ENCODE assay signal across 8 mouse cellular contexts in the genomic region with DNA sequence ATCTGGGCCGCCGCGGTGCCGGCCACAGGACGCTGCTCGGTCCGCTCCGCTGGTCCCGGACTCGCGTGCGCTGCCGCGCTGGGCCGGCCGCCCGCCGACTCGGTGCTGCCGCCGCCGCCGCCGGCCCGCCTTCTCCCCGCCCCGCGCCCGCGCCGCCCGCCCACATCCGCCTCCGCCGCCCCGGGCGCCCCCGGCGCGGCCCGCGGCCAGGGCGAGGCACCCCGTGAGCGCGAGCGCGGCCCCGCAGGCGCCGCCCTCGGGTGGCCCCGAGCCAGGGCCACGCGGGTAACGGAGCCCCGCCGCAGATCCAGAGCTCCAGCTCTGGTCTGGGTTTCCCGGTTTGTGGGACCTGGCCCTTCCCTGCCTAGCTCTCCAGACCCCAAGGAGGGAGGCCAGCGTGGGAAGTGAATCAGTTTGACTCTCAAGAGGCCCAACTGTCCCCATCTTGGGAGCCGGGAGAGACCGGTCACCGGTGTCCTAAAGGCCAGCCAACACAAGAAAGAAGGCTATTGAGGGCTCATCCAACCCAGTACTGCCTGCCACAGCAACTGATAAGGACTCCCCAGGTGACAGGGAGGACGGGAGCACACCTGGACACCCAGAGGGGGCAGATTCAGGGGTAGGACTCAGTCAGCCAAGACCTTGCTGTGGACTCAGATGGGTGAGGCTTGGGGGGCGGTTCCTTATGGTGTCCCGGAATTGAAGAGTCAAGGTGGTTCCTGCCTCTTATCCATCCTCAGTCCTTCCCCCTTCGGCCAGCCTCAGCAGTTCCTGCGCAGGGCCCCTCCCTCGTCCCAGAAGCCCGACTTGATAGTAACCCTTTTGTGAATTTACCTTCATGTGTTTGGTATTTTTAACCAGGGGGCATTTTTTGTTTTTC. TPM values are rescaled to one million over a fixed set of nuclear protein-coding genes. Genes with fewer than 3 reads are reported as not detected.
DNase-seq lines count a peak whose midpoint lies in the region; ATAC-seq and TF ChIP-seq lines count a peak whose summit lies in the region.

TSS of gene Akt1 (minus strand) at position 753 of the 880 bp plus-strand sequence.

- H3K4me3 ChIP-seq in MEL (ENCODE audit: control insufficient read depth in 1 of 2, insufficient read depth in 1 of 2, low read depth in 2 of 2, low read length in 2 of 2): peak within 1 kb of the TSS; percentile 84 to 92
- peak within 1 kb of the TSS; percentile 75 for H3K4me3 ChIP-seq in bone marrow, adult 2 months (replicated peaks; ENCODE audit: control insufficient read depth, low read depth, low read length)
- H3K4me3 ChIP-seq in erythroblast, embryonic 14.5 days (replicated peaks): peak within 1 kb of the TSS; percentile 83
- peak within 1 kb of the TSS; percentile 95 for H3K4me3 ChIP-seq in heart, embryonic 15.5 days
- H3K4me3 ChIP-seq in neural tube, embryonic 13.5 days: peak within 1 kb of the TSS; percentile 98

- no peak for TF ChIP-seq RAD21 in MEL (IDR thresholded peaks at IDR 0.05; ENCODE audit: low read depth, low read length)

- peak; percentile 100 for DNase-seq in MEL (ENCODE audit: low read depth, low spot score)
- DNase-seq in kidney, postnatal 10 days: peak; percentile 76
- peak; percentile 62 to 71 for DNase-seq in lung, adult 18-20 months
- peak; percentile 74 for DNase-seq in urinary bladder, adult 2 months (ENCODE audit: low spot score)

- H3K9ac ChIP-seq in MEL (ENCODE audit: control insufficient read depth, low read depth, low read length, poor library complexity, severe bottlenecking): peak within 1 kb of the TSS; percentile 91
- peak within 1 kb of the TSS; percentile 99 for H3K9ac ChIP-seq in heart, embryonic 15.5 days
- H3K9ac ChIP-seq in neural tube, embryonic 13.5 days: peak within 1 kb of the TSS; percentile 100

- no peaks in the 10 kb centered on the region for H3K9me3 ChIP-seq in MEL (replicated peaks; ENCODE audit: insufficient read depth, low read length)
- peaks cover 9% of the 10 kb centered on the region; the same call in 1 of the 2 replicates for H3K9me3 ChIP-seq in erythroblast, embryonic 14.5 days (ENCODE audit: control insufficient read depth, low read length)
- H3K9me3 ChIP-seq in heart, embryonic 15.5 days (replicated peaks): no peaks in the 10 kb centered on the region
- no peaks in the 10 kb centered on the region for H3K9me3 ChIP-seq in neural tube, embryonic 13.5 days

- no peaks in the 10 kb centered on the region for H3K27me3 ChIP-seq in MEL (ENCODE audit: control insufficient read depth in 1 of 2, insufficient read depth in 2 of 2, low read length in 2 of 2)
- H3K27me3 ChIP-seq in erythroblast, embryonic 14.5 days (ENCODE audit: control insufficient read depth): peaks cover 35% of the 10 kb centered on the region
- H3K27me3 ChIP-seq in heart, embryonic 15.5 days: peaks cover under 1% of the 10 kb centered on the region; the same call in 1 of the 2 replicates
- H3K27me3 ChIP-seq in neural tube, embryonic 13.5 days: peaks cover 16% of the 10 kb centered on the region

- peak; percentile 30 to 65; a peak in 3 of 4 replicates for TF ChIP-seq EP300 in MEL (IDR thresholded peaks at IDR 0.05; ENCODE audit: low read depth in 1 of 2, low read length in 2 of 2)

- ATAC-seq in heart, embryonic 15.5 days (replicated peaks; ENCODE audit: insufficient number of reproducible peaks, insufficient read depth, low FRiP score, low read depth): peak; percentile 47
- ATAC-seq in neural tube, embryonic 13.5 days (ENCODE audit: low read depth): peak; percentile 21; the same call in 1 of the 2 replicates

- H3K4me2 ChIP-seq in heart, embryonic 15.5 days: peak within 1 kb of the TSS; percentile 91
- peak within 1 kb of the TSS; percentile 97 for H3K4me2 ChIP-seq in neural tube, embryonic 13.5 days

- peak in 1 of 2 experiments; percentile 99; a peak in 2 of 4 replicates for TF ChIP-seq POLR2A in MEL (IDR thresholded peaks at IDR 0.05; ENCODE audit: control insufficient read depth in 1 of 2, insufficient read depth in 1 of 2, low read depth in 1 of 2, low read length in 2 of 2, poor library complexity in 1 of 2)
- TF ChIP-seq POLR2A in bone marrow, adult 2 months (IDR thresholded peaks at IDR 0.05; ENCODE audit: borderline replicate concordance, control insufficient read depth, low read depth, low read length): peak; percentile 16; the same call in 1 of the 2 replicates

- WGBS in bone marrow, adult 2 months: 8% methylated on average over 70 of the region's 70 CpGs
- 2% methylated on average over 47 of the region's 70 CpGs for WGBS in heart, embryonic 15.5 days
- 0% methylated on average over 37 of the region's 70 CpGs for WGBS in neural tube, embryonic 13.5 days

- peak within 1 kb of the TSS; percentile 84 for H3K27ac ChIP-seq in MEL (ENCODE audit: control insufficient read depth, low read depth, low read length)
- peak within 1 kb of the TSS; percentile 94 for H3K27ac ChIP-seq in bone marrow, adult 2 months (ENCODE audit: control insufficient read depth, insufficient read depth, low read depth, low read length, poor library complexity)
- peak within 1 kb of the TSS; percentile 98 for H3K27ac ChIP-seq in heart, embryonic 15.5 days
- H3K27ac ChIP-seq in neural tube, embryonic 13.5 days (replicated peaks): peak within 1 kb of the TSS; percentile 95

- peaks cover 10 to 20% of the 10 kb centered on the region in 2 experiments; a peak in 3 of 4 replicates for H3K36me3 ChIP-seq in MEL (ENCODE audit: control insufficient read depth in 1 of 2, insufficient read depth in 2 of 2, low read length in 2 of 2)
- peaks cover 28% of the 10 kb centered on the region for H3K36me3 ChIP-seq in erythroblast, embryonic 14.5 days (ENCODE audit: control insufficient read depth)
- peaks cover 18% of the 10 kb centered on the region for H3K36me3 ChIP-seq in heart, embryonic 15.5 days
- H3K36me3 ChIP-seq in neural tube, embryonic 13.5 days: peaks cover 22% of the 10 kb centered on the region

- H3K79me2 ChIP-seq in MEL (ENCODE audit: control insufficient read depth, insufficient read depth, low read length, poor library complexity): peaks cover 54% of the 10 kb centered on the region

- TF ChIP-seq CTCF in MEL (IDR thresholded peaks at IDR 0.05 in 2 of 3, conservative IDR thresholded peaks at IDR 0.05 in 1 of 3; ENCODE audit: control insufficient read depth in 1 of 3, insufficient read depth in 1 of 3, low read depth in 2 of 3, low read length in 3 of 3, poor library complexity in 1 of 3, severe bottlenecking in 1 of 3): no peak
- TF ChIP-seq CTCF in bone marrow, adult 2 months (IDR thresholded peaks at IDR 0.05; ENCODE audit: control insufficient read depth, insufficient read depth, low read length): no peak

- peaks cover 8 to 47% of the 10 kb centered on the region in 2 experiments for H3K4me1 ChIP-seq in MEL (ENCODE audit: control insufficient read depth in 1 of 2, insufficient read depth in 2 of 2, low read length in 2 of 2)
- no peaks in the 10 kb centered on the region; the same call in 1 of the 2 replicates for H3K4me1 ChIP-seq in bone marrow, adult 2 months (ENCODE audit: control insufficient read depth, insufficient read depth, low read length)
- H3K4me1 ChIP-seq in erythroblast, embryonic 14.5 days (ENCODE audit: control insufficient read depth): peaks cover 64% of the 10 kb centered on the region
- H3K4me1 ChIP-seq in heart, embryonic 15.5 days (replicated peaks): peaks cover 72% of the 10 kb centered on the region
- peaks cover 78% of the 10 kb centered on the region for H3K4me1 ChIP-seq in neural tube, embryonic 13.5 days (replicated peaks)

TF ChIP-seq in MEL, 35 proteins besides CTCF, POLR2A, EP300 and RAD21 (continues in another document):
- TF ChIP-seq NELFE (IDR thresholded peaks at IDR 0.05; ENCODE audit: low read depth, low read length) (peak; percentile 98), NRF1 (IDR thresholded peaks at IDR 0.05; ENCODE audit: insufficient read depth, low read depth, low read length, poor library complexity, severe bottlenecking) (peak; percentile 72), TAL1 (IDR thresholded peaks at IDR 0.05; ENCODE audit: low read length) (peak; percentile 88), GATA1 (IDR thresholded peaks at IDR 0.05; ENCODE audit: low read depth, low read length) (peak; percentile 76), GABPA (IDR thresholded peaks at IDR 0.05; ENCODE audit: low read depth, low read length) (no peak), ZC3H11A (IDR thresholded peaks at IDR 0.05; ENCODE audit: low read depth, low read length) (no peak), RCOR1 (IDR thresholded peaks at IDR 0.05; ENCODE audit: low read depth, low read length) (peak; percentile 10; the same call in 1 of the 2 replicates), USF2 (IDR thresholded peaks at IDR 0.05; ENCODE audit: borderline replicate concordance in 1 of 2, insufficient read depth in 1 of 2, low read depth in 1 of 2, low read length in 2 of 2) (no peak), SMC3 (IDR thresholded peaks at IDR 0.05; ENCODE audit: low read depth, low read length) (no peak), CHD2 (IDR thresholded peaks at IDR 0.05; ENCODE audit: low read length) (no peak), TBP (IDR thresholded peaks at IDR 0.05; ENCODE audit: low read depth, low read length) (peak; percentile 95), HCFC1 (IDR thresholded peaks at IDR 0.05; ENCODE audit: low read depth, low read length) (peak; percentile 89), JUND (IDR thresholded peaks at IDR 0.05; ENCODE audit: low read depth, low read length) (no peak), E2F4 (IDR thresholded peaks at IDR 0.05; ENCODE audit: borderline replicate concordance, low read depth, low read length) (no peak), ZKSCAN1 (IDR thresholded peaks at IDR 0.05; ENCODE audit: low read depth, low read length) (no peak; the same call in 1 of the 2 replicates), KAT2A (conservative IDR thresholded peaks at IDR 0.05; ENCODE audit: low read depth, low read length) (no peak; the same call in 1 of the 2 replicates), ZMIZ1 (IDR thresholded peaks at IDR 0.05; ENCODE audit: low read depth, low read length) (peak; percentile 97), CHD1 (IDR thresholded peaks at IDR 0.05; ENCODE audit: low read depth, low read length) (peak; percentile 32), MAX (IDR thresholded peaks at IDR 0.05; ENCODE audit: low read length) (peak; percentile 76; the same call in 1 of the 2 replicates), TCF12 (IDR thresholded peaks at IDR 0.05; ENCODE audit: low read depth, low read length) (peak; percentile 78)

RNA-seq across cellular contexts. Expression of gene Akt1, which starts in this region (rescaled TPM):
- 289 and 322 TPM in 2 replicates for total RNA-seq in MEL (2012; rRNA removed)
- polyA plus RNA-seq in MEL (2012; ENCODE audit: insufficient read depth in 1 of 2, insufficient read length in 2 of 2, low read depth in 1 of 2, low replicate concordance in 2 of 2, missing spikeins in 1 of 2): 100 to 1,000 TPM; 764 to 827 TPM
- polyA plus RNA-seq in bone marrow, adult 2 months (2011; ENCODE audit: insufficient read depth, insufficient read length, low replicate concordance, missing spikeins): 39.8 and 56.1 TPM in 2 replicates
- polyA plus RNA-seq in erythroblast, embryonic 14.5 days (2012): 15.1 and 15.2 TPM in 2 replicates
- polyA plus RNA-seq in heart, embryonic 15.5 days (2015; fragmentation: Nextera tagmentation; extraction: Ambion mirVana): 139 and 169 TPM in 2 replicates
- 73.4 and 101 TPM in 2 replicates for polyA plus RNA-seq in neural tube, embryonic 13.5 days (2015; fragmentation: Nextera tagmentation; extraction: Ambion mirVana)
- polyA plus RNA-seq in urinary bladder, adult 2 months (2012; rRNA removed): 149 and 150 TPM in 2 replicates

Comparison
In these comparisons a context has a peak if more than half of its experiments do, and no peak if none do; other contexts are left out.
1. Peak in every context shown above with its lines: DNase-seq, ATAC-seq, H3K4me3 ChIP-seq and H3K27ac ChIP-seq.